Mouse (Mus musculus) ovary, adult 18-20 months (tissue): Measurements from ENCODE around the gene Bzw1.
A peak's percentile ranks its signal among the peaks of the same experiment; 100 is the strongest.

Experiments
- DNase-seq: peaks from one replicate; pipeline ENCODE4 v3.0.0; 2022; ENCODE audit warnings: low spot score, mixed read lengths

The Bzw1 gene

GRCm38 (mm10) chr1:58396179-58396578, 3.5 kb downstream of the Bzw1 start:
- DNase-seq = no peak

GRCm38 (mm10) chr1:58397731-58398130, 5.0 kb downstream of the Bzw1 start:
- DNase-seq = no peak

- no peak for DNase-seq
These were observed 8.7 kb downstream of the Bzw1 start for GRCm38 (mm10) chr1:58401396-58401795.

- no peak for DNase-seq
These were observed 11.0 kb downstream of the Bzw1 start for GRCm38 (mm10) chr1:58403745-58404144.

- DNase-seq = no peak
These were observed 14.6 kb downstream of the Bzw1 start for GRCm38 (mm10) chr1:58407321-58407720.

GRCm38 (mm10) chr1:58408141-58408540, 15.4 kb downstream of the Bzw1 start:
- DNase-seq = no peak

GRCm38 (mm10) chr1:58409553-58410197, 17.0 kb downstream of the Bzw1 start:
- no peak for DNase-seq

GRCm38 (mm10) chr1:58410198-58410588, 17.5 kb downstream of the Bzw1 start:
- DNase-seq = no peak

GRCm38 (mm10) chr1:58410776-58411175, 18.1 kb downstream of the Bzw1 start:
- no peak for DNase-seq

GRCm38 (mm10) chr1:58415442-58415841, 22.7 kb downstream of the Bzw1 start:
- DNase-seq = no peak

GRCm38 (mm10) chr1:58416048-58416447, 23.4 kb downstream of the Bzw1 start:
- DNase-seq = no peak

GRCm38 (mm10) chr1:58420032-58420431, 27.3 kb downstream of the Bzw1 start:
- no peak for DNase-seq

- DNase-seq = no peak
These were observed 28.3 kb downstream of the Bzw1 start for GRCm38 (mm10) chr1:58420961-58421360.

GRCm38 (mm10) chr1:58422879-58423278, 30.2 kb downstream of the Bzw1 start:
- DNase-seq = no peak

- DNase-seq = peak; percentile 95
These were observed 30.9 kb downstream of the Bzw1 start, which contains the start of gene Clk1 for GRCm38 (mm10) chr1:58423371-58424248. Gene Clk1 (minus strand): TSS chr1:58424066.

GRCm38 (mm10) chr1:58424551-58424950, 31.9 kb downstream of the Bzw1 start:
- no peak for DNase-seq

- no peak for DNase-seq
These were observed 52.0 kb downstream of the Bzw1 start for GRCm38 (mm10) chr1:58444691-58445090.

- DNase-seq = peak; percentile 82
These were observed 52.5 kb downstream of the Bzw1 start, which contains the start of the genes Nif3l1 and Ppil3 for GRCm38 (mm10) chr1:58445143-58445722. Gene Nif3l1 (plus strand): TSS chr1:58445151. Gene Ppil3 (minus strand): TSS chr1:58445486.

GRCm38 (mm10) chr1:58445861-58446260, 53.2 kb downstream of the Bzw1 start:
- DNase-seq = no peak

- no peak for DNase-seq
These were observed 55.1 kb downstream of the Bzw1 start for GRCm38 (mm10) chr1:58447766-58448165.

- no peak for DNase-seq
These were observed 55.7 kb downstream of the Bzw1 start for GRCm38 (mm10) chr1:58448396-58448795.

GRCm38 (mm10) chr1:58454316-58454715, 61.6 kb downstream of the Bzw1 start:
- no peak for DNase-seq
